Mouse (Mus musculus): ENCODE data around the gene Foxb1. TPM values are rescaled to one million over a fixed set of nuclear protein-coding genes. Genes with fewer than 3 reads are reported as not detected.

The Foxb1 gene
- not detected in 2 replicates for polyA plus RNA-seq (2012)

- H3K36me3 ChIP-seq (ENCODE audit: control insufficient read depth): no peaks in the 10 kb centered on the region
- TF ChIP-seq GATA1 (IDR thresholded peaks at IDR 0.05; ENCODE audit: low read length) (no peak), TAL1 (IDR thresholded peaks at IDR 0.05; ENCODE audit: low read length) (no peak)
Measured at GRCm38 (mm10) chr9:69760371-69761301, at the start of gene Foxb1. Gene Foxb1, minus strand, starts transcription at chr9:69760940.

DNA sequence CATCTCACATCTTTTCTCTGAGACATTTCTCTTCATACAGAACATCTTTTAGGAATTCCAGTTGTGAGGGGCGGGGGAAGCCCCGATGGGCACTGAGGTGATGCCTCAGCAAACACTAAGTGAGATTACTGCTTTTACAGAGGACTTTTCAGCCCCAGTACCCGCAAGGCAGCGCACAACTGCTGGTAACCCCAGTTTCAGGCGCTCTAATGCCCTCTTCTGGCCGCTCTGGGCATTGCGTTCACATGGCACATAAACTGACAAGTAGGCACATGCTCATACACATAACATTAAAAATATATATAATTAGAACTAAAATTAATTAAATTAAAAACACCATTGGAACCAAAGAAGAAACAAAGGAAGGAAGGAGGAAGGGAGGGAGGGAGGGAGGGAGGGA is 29.8 kb upstream of the Foxb1 start:
- Histone ChIP-seq H3K4me1 (ENCODE audit: control insufficient read depth) (no peaks in the 10 kb centered on the region), H3K9me3 (ENCODE audit: control insufficient read depth, low read length) (0 out of 2 replicates have a peak, but pooled peaks cover 2% of the 10 kb centered on the region), H3K27me3 (ENCODE audit: control insufficient read depth) (no peaks in the 10 kb centered on the region), H3K4me3 (replicated peaks) (no peak overlapping the region), H3K36me3 (ENCODE audit: control insufficient read depth) (no peaks in the 10 kb centered on the region)
- TF ChIP-seq GATA1 (IDR thresholded peaks at IDR 0.05; ENCODE audit: low read length) (no peak), TAL1 (IDR thresholded peaks at IDR 0.05; ENCODE audit: low read length) (no peak)

More at GRCm38 (mm10) chr9:69760371-69761301, at the start of gene Foxb1:
- Histone ChIP-seq H3K27me3 (ENCODE audit: control insufficient read depth) (peaks cover 100% of the 10 kb centered on the region), H3K4me3 (replicated peaks) (no peak within 1 kb of the TSS), H3K9me3 (ENCODE audit: control insufficient read depth, low read length) (peaks cover 2% of the 10 kb centered on the region), H3K4me1 (ENCODE audit: control insufficient read depth) (no peaks in the 10 kb centered on the region)

GRCm38 (mm10) chr9:69779996-69780395 is 19.3 kb upstream of the Foxb1 start:
- peaks cover 5% of the 10 kb centered on the region for H3K27me3 ChIP-seq (ENCODE audit: control insufficient read depth)
- H3K4me3 ChIP-seq (replicated peaks): no peak overlapping the region
- H3K9me3 ChIP-seq (ENCODE audit: control insufficient read depth, low read length): no peaks in the 10 kb centered on the region
- no peaks in the 10 kb centered on the region for H3K4me1 ChIP-seq (ENCODE audit: control insufficient read depth)
- no peaks in the 10 kb centered on the region for H3K36me3 ChIP-seq (ENCODE audit: control insufficient read depth)
- no peak for TF ChIP-seq TAL1 (IDR thresholded peaks at IDR 0.05; ENCODE audit: low read length)
- no peak for TF ChIP-seq GATA1 (IDR thresholded peaks at IDR 0.05; ENCODE audit: low read length)

GRCm38 (mm10) chr9:69769949-69770585 is 9.3 kb upstream of the Foxb1 start:
- Histone ChIP-seq H3K4me1 (ENCODE audit: control insufficient read depth) (no peaks in the 10 kb centered on the region), H3K27me3 (ENCODE audit: control insufficient read depth) (peaks cover 79% of the 10 kb centered on the region), H3K4me3 (replicated peaks) (no peak overlapping the region), H3K9me3 (ENCODE audit: control insufficient read depth, low read length) (no peaks in the 10 kb centered on the region), H3K36me3 (ENCODE audit: control insufficient read depth) (no peaks in the 10 kb centered on the region)
- TF ChIP-seq GATA1 (IDR thresholded peaks at IDR 0.05; ENCODE audit: low read length): no peak
- no peak for TF ChIP-seq TAL1 (IDR thresholded peaks at IDR 0.05; ENCODE audit: low read length)

DNA sequence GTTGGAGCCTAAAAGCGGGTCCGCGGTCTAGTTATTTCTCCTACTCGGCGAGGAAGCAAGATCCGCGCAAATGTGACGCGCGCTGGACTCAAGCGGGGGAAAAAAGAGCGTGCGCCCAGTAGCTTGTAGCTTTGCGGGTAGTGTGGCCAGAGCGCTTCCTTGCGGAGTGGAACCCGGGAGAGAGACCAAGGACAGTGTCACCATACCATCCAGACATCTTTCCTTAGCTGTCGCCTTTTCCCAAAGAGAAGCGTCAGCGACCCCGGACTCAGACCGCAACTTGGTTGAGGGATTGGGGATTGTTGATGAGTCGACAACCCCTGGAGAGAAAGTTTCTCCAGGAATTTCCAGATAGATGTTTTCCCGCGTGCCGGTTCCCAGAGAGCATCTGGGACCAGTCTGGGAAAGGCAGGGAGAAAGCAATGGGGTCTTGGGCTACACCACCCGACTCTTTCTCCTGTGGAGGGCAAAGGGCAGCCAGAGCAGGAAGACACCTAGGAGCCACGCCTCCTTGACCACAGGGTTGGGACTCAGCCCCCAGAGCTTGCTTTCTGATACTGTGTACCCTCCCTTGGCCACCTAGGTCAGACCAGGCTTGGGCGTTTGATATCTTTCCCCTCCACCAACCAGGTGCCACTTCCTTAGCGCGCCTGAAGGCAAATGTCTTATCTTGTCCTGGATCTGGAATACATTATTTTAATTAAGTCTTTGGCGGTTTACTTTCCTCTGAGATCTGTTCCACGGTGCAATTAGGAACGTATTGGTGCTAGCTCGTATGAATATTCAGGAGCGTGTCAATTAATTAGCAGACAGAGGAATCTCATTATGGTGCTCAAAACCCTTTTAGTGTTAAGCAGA is 8.6 kb upstream of the Foxb1 start:
- no peaks in the 10 kb centered on the region for H3K36me3 ChIP-seq (ENCODE audit: control insufficient read depth)
- H3K9me3 ChIP-seq (ENCODE audit: control insufficient read depth, low read length): no peaks in the 10 kb centered on the region
- peaks cover 87% of the 10 kb centered on the region for H3K27me3 ChIP-seq (ENCODE audit: control insufficient read depth)
- H3K4me1 ChIP-seq (ENCODE audit: control insufficient read depth): no peaks in the 10 kb centered on the region
- TF ChIP-seq GATA1 (IDR thresholded peaks at IDR 0.05; ENCODE audit: low read length) (no peak), TAL1 (IDR thresholded peaks at IDR 0.05; ENCODE audit: low read length) (no peak)
- H3K4me3 ChIP-seq (replicated peaks): no peak overlapping the region

GRCm38 (mm10) chr9:69768136-69768875 is 7.6 kb upstream of the Foxb1 start:
- Histone ChIP-seq H3K27me3 (ENCODE audit: control insufficient read depth) (peaks cover 94% of the 10 kb centered on the region), H3K9me3 (ENCODE audit: control insufficient read depth, low read length) (no peaks in the 10 kb centered on the region), H3K36me3 (ENCODE audit: control insufficient read depth) (no peaks in the 10 kb centered on the region), H3K4me3 (replicated peaks) (no peak overlapping the region), H3K4me1 (ENCODE audit: control insufficient read depth) (no peaks in the 10 kb centered on the region)
- TF ChIP-seq GATA1 (IDR thresholded peaks at IDR 0.05; ENCODE audit: low read length) (no peak), TAL1 (IDR thresholded peaks at IDR 0.05; ENCODE audit: low read length) (no peak)

DNA sequence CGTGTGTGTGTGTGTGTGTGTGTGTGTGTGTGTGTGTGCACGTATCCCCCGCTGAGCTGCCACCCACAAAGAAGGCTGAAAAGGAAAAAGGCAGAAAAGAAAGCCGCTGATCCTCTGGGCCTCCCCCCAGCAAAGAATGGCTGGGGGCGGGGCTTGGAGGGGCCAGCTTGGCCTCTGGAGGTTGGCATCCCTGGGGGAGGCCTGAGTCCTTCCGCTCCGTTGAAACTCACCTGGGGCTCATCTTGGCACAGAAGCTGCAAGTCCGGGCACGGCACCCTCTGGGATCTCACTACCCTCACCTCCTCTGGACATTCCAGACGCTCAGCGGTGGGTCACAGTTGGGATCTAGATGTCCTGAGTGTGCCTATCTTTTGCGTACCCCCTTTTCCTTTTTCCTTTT is 6.7 kb upstream of the Foxb1 start:
- Histone ChIP-seq H3K4me1 (ENCODE audit: control insufficient read depth) (no peaks in the 10 kb centered on the region), H3K27me3 (ENCODE audit: control insufficient read depth) (peaks cover 99% of the 10 kb centered on the region), H3K4me3 (replicated peaks) (no peak overlapping the region), H3K9me3 (ENCODE audit: control insufficient read depth, low read length) (no peaks in the 10 kb centered on the region), H3K36me3 (ENCODE audit: control insufficient read depth) (no peaks in the 10 kb centered on the region)
- TF ChIP-seq TAL1 (IDR thresholded peaks at IDR 0.05; ENCODE audit: low read length) (no peak), GATA1 (IDR thresholded peaks at IDR 0.05; ENCODE audit: low read length) (no peak)

- Histone ChIP-seq H3K27me3 (ENCODE audit: control insufficient read depth) (peaks cover 100% of the 10 kb centered on the region), H3K9me3 (ENCODE audit: control insufficient read depth, low read length) (no peaks in the 10 kb centered on the region), H3K4me3 (replicated peaks) (no peak overlapping the region), H3K4me1 (ENCODE audit: control insufficient read depth) (no peaks in the 10 kb centered on the region), H3K36me3 (ENCODE audit: control insufficient read depth) (no peaks in the 10 kb centered on the region)
- TF ChIP-seq GATA1 (IDR thresholded peaks at IDR 0.05; ENCODE audit: low read length) (no peak), TAL1 (IDR thresholded peaks at IDR 0.05; ENCODE audit: low read length) (no peak)
Measured at GRCm38 (mm10) chr9:69766936-69767335, 6.2 kb upstream of the Foxb1 start.
